Mouse (Mus musculus) ZHBTc4 (cell line): ENCODE results near the gene March8.

Experiments
- DNase-seq: peaks from one replicate; pipeline ENCODE4 v3.0.0-alpha.2; 2011; ENCODE audit warnings: low read depth, low spot score

Gene March8

DNA sequence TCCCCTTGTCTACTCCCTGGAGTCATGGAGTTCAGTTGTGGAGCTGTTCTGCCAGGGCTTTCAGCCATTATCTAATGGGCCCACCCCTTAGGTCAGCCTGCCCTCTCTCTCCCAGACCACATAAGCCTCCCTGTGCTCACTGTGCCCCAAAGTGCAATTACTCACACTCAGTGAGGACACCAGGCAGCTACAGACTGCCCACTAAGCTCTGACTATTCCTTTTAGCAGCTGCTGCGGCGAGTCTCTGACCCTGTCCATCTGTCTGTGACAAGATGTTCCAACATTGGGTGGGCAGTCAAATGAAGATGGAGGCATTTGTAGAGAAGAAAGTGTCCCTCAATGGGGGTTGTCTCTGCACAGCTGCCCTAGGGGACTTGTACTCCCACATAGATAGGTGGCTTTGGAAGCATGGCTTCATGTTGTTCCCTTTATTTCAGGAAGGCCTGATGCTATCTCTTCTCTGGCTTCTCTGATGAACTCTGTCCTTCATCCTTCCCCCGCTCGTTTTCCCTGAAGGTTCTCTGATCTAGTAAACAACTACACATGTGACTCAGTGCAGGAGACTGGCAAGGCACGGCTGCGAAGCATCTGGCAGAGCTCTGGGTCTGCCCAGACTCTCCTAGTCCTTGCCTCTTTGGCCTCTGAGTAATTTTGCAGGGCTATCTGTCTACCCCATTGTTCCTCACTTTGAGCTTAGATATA lies 70.3 kb downstream of the March8 start:
- no peak for DNase-seq

DNA sequence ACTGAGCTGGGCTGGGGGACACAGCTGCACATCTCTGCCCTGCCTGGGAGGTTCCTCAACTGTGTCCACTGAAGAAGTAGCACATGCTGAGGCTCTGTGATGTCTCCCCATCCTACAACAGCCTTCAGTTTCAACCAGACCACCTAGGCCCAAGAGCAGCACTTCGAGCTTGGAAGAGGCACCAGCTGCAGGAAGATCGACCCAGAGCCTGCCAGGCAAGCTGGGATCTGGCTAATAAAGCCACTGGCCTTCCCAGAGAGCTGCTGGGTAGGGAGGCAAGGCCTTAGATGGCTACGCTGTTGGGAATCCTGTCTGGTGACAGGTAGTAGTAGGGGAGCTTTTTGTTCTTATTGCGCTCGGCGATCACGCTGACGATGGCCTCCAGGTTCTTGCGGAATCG lies 72.6 kb downstream of the March8 start:
- no peak for DNase-seq

GRCm38 (mm10) chr6:116411716-116412115 lies 73.9 kb downstream of the March8 start:
- no peak for DNase-seq

DNA sequence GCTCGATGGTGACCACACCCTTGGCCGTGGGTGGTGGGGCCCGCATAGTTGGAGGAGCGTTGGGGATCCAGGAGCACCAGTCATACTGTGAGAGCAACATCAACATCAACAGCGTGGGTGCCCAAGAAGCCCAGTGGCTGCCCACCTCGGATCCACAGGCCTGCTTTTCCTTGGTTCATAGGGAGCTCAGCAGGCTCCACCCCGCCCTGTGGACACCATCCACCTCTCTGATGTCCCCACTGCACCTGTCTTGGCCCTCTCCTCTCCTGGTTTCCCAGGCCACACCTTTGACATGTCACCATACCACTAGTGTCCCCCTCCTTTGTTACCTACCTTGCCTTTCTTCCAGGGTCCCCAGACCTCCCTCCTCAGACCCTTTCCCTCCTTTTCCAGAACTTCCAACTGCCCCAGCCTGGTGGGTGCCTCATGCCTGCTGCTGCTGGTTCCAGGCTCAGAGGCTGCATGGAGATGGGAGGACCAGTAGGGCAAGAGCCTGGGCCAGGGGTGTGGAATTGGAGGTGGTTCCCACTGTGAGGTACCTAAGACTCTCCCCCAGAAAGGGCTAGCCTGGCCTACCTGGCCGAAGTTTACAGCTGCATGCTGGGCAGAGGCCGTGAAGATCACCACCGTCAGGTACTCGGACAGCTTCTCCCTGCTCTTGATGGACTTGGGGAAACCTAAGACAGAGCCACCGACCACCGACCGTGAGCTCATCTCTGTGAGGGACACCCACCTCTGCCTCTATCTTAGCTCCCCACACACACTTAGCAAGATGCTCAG lies 74.9 kb downstream of the March8 start:
- no peak for DNase-seq

DNA sequence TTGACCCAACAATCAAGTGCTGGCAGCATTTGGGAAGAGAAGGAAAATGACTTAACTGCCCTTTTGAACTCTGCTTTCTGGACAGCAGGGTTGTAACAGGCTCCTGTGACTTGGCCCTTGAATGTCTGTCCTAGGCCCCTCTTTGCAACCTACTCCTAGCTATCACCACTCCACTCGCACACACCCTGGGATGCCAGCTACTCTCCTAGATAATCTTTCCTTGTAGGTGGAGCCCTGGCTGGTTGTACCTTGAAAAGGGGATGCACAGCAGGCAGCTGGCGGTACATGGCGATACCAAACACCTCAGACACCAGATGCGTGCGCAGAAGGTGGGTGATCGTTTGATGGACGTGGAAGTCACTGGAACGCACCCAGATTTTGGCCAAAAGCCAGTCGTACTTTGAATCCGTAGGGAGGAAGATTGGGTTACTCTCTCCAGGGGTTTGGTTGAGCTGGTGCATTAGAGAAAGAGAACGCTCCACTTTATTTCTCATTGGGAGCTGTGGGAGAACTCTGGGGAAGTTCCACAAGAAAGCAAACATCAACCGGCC lies 77.4 kb downstream of the March8 start:
- no peak for DNase-seq

DNA sequence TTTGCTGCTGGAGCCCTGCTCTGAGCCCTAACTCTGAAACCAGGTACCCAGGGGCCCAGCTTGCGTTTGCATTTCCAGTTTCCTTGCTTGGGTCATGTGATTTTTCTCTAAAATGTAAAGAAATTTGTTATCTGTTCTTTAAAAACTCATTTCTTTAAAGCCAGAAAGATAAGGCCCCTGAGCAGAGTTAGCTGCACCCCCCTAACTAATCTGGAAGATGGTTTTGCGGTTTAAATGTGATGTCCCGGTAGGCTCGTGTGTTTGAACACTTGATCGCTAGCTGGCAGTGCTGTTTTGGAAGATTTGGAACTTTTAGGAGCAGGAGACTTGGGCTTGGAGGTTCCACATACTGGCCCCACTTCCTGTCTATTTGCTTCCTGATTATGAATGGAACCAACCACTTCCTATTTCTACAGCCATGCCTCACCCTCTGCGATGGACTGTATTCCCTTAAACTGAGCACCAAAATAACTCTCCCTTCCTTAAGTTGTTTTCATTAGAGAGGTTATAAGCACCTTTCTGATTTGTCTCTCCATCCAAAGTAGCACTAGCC lies 78.3 kb downstream of the March8 start:
- no peak for DNase-seq

DNA sequence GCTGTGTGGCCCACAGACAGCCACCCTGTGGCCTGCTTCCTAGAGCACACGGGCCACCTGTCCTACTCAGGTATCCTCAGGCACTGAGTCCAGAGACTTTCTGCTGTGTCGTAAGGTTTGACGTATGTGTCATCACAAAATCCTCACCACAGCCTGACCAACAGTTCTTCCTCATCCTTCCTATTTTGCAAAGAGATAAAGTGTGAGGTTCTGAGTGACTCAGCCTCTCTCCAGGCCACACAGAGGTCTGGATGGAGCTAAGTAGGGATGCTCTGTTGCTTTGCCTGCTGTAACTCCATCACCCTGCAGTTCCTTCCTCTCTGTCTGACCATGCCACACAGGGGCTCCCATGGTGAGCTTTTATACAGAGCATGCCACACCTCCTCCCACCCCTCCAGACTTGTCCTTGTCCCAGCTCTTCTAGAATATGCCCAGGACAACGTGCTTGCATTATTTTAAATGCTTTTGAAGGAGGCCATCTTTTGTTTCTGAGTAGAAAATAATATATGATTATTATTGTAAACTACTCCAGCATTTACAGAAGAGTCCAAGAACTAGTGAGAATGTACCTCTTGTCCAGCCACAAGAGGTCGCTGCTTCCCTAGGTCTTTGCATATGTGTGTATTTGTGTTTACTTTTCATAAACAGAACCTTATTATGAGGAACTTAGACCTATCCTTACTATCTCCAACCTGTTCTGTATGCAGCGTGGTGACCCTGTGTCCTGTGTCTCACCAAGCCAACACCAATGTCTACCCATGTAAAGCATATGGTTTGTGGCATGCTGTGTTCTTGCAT lies 79.9 kb downstream of the March8 start:
- DNase-seq, result peak; percentile 21

- no peak for DNase-seq
These were observed 80.7 kb downstream of the March8 start for GRCm38 (mm10) chr6:116418487-116418886.

DNA sequence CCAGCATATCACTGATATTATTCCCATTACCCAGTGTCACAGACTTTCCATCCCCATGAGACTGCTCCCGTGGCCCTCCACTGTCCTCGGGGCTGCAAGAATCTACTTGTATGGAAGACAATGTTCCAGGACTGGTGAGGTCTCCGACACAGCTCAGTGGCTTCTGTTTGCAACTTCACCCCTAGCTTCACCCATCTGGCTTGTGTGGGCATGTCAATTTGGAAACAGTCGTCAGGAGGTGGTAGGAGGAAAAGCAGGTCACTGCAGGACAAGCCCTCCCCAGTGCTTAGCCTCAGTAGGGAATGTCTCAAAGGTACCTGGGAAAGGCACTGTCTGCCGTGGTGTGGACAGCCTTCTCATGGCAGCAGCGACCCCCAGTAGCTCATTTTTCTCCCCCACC lies 81.9 kb downstream of the March8 start:
- DNase-seq, result no peak

GRCm38 (mm10) chr6:116420271-116420670 lies 82.4 kb downstream of the March8 start:
- no peak for DNase-seq

- no peak for DNase-seq
These were observed 85.2 kb downstream of the March8 start for GRCm38 (mm10) chr6:116422991-116423390.

- no peak for DNase-seq
These were observed 85.8 kb downstream of the March8 start for GRCm38 (mm10) chr6:116423664-116424063.

DNA sequence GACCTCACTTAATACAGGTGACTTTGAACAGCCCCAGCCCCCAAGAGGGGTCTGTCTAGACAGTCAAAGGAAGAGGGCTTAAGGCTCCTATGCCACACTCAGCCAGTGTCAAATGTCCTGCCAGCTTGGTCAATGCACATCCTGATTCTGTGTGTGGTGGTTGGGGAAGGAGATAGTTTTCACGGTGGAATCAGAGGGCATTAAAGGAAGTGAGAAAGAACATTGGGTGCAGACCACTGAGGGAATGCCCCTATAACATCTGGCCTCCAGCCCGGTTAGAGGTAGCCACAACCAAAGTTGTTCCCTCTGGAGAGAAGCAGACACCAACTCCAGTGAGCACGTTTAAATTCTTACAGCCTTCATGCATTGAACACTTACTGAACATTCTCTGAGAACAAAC lies 89.7 kb downstream of the March8 start:
- DNase-seq, result no peak

GRCm38 (mm10) chr6:116428282-116428681 lies 90.5 kb downstream of the March8 start:
- DNase-seq, result peak; percentile 19

DNA sequence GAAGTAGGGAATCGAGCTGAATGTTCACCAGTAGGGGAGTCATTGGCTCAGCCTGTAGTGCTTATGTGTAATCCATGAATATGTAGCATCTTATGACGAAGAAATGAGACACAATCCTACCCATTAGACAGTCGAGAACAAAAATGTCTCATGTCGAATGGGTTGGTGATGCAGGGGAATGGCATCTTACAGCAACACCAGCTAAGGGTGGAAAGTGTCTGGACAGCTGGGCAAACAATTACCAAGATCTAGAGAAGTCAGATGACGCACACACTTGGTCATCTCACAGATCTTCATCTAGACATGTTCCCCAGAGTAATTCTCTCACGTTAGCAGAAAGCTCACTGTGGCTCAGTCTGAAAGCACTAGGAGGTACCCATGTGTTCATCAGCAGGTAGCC lies 101.0 kb downstream of the March8 start:
- DNase-seq, result no peak

- DNase-seq, result no peak
These were observed 101.7 kb downstream of the March8 start for GRCm38 (mm10) chr6:116439531-116439930.

GRCm38 (mm10) chr6:116440447-116440846 lies 102.6 kb downstream of the March8 start:
- DNase-seq, result no peak

DNA sequence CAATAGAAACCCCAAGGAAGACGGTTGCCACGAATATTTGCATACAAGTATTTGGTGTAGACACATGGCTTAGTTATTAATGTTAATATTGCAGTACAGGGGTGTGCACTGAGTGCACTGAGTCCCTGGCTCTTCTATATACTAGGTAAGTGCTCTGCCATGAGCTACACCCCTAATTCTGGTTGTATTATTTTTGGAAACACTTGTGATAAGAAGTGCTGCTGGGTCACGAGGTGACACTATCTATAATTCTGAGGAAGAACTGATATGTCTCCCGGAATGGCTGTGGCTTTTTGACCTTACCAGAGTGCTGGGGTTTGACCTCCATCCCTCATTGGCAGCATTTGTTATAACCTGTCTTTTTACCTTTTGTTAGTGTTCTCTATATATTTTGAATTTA lies 103.0 kb downstream of the March8 start:
- no peak for DNase-seq

DNA sequence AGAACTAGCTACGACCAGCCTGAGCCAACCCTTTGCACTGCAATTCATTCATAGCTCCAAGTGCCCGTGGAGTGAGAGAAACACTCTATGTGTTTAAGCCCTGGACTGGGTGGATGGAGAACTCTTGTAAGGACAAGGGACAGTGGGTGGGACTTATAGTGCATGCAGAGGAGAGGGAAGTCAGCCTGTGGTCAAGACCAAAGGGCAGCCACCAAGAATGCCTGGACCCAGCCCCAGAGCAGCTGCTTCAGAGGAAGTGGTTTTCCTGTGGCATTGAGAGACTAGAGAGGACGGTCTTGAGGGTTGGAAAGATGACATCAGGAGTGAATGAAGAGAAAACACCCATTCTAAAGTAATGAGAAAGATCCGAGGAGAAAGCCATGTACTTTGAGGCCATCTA lies 118.0 kb downstream of the March8 start:
- no peak for DNase-seq

DNA sequence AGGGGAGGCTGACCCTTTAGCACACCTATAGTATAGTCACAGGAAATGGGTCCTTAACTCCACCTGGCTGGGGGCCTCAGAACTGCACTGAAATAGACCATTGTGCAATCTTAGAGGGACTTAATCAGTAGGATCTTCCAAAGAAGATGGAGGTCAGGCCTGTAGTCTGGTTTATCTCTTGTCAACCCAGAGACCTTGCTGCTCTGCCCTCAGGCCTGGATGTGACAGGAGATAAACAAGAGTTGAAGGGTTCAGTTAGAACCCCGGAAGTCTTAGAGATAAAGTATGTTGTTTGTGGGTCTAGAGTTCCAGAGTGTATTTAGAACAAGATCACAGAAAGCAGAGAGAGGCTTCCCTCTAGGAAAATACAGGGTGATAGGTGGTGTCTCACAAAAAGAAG lies 118.7 kb downstream of the March8 start:
- DNase-seq, result no peak

DNA sequence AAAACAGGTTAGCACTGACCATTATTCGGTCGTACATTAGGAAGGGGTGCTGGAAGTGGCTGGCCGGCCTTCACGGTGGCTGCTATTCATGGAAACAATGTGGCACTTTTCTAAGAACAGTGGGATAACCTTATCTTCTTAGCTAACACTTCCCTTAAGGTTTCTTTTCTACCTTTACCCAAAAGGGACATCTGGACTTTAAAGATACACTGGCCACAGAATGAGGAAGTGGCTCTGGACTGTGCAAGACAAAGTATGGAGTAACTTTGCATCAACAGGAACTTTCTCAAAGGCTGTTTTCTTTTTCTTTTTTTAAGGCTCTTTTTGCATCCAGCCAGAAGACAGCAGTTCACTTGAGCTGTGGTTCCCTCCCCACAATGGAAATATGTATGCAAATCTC lies 120.9 kb downstream of the March8 start:
- DNase-seq, result no peak
